Mouse (Mus musculus) limb, embryonic 15.5 days (tissue): Measurements from ENCODE around the gene Nup50. TPM values are rescaled to one million over a fixed set of nuclear protein-coding genes. Genes with fewer than 3 reads are reported as not detected.

ENCODE experiments used
- ATAC-seq: fragments of 200-750 bp; cut with Nextera tagmentation; 2 replicates; pipeline ENCODE4 v1.8.0; 2017; ENCODE audit warnings: low read depth, moderate TSS enrichment; ENCODE audit not compliant: insufficient number of reproducible peaks, low FRiP score, low TSS enrichment
- H3K27ac ChIP-seq: fragments of 300-500 bp; sonication (generic); 2 replicates; pipeline ENCODE4 v1.5.1; 2015; ENCODE audit warnings: moderate library complexity, mild to moderate bottlenecking, inconsistent platforms
- H3K27me3 ChIP-seq: fragments of 300-500 bp; sonication (generic); 2 replicates; pipeline ENCODE4 v1.6.1; 2015; ENCODE audit warnings: inconsistent platforms
- H3K36me3 ChIP-seq: fragments of 300-500 bp; sonication (generic); 2 replicates; pipeline ENCODE4 v1.6.1; 2015; ENCODE audit warnings: inconsistent platforms
- H3K4me1 ChIP-seq: fragments of 300-500 bp; sonication (generic); 2 replicates; pipeline ENCODE4 v1.6.1; 2015; ENCODE audit warnings: inconsistent platforms
- H3K4me2 ChIP-seq: fragments of 300-500 bp; sonication (generic); 2 replicates; pipeline ENCODE4 v1.6.1; 2015; ENCODE audit warnings: mild to moderate bottlenecking, inconsistent platforms
- H3K4me3 ChIP-seq: fragments of 300-500 bp; sonication (generic); 2 replicates; pipeline ENCODE4 v1.5.1; 2015; ENCODE audit warnings: mild to moderate bottlenecking, inconsistent platforms
- H3K9ac ChIP-seq: fragments of 300-500 bp; sonication (generic); 2 replicates; pipeline ENCODE4 v1.6.1; 2015; ENCODE audit warnings: inconsistent platforms
- H3K9me3 ChIP-seq: fragments of 300-500 bp; sonication (generic); 2 replicates; pipeline ENCODE4 v1.6.1; 2016; ENCODE audit warnings: inconsistent platforms
- WGBS: fragments of 180-500 bp; shearing (Covaris S2); methylation state at CpG from one replicate; pipeline ENCODE4 v1.1.7; 2015; 5-methylcytosine and 5-hydroxymethylcytosine counted together
- polyA plus RNA-seq: library from polyadenylated mRNA; unstranded; fragments of >200 nt; fragmentation: Nextera tagmentation; extraction: Ambion mirVana; gene quantifications from 2 replicates; pipeline ENCODE4 v1.2.1, GENCODE M21; 2015

The Nup50 gene
- polyA plus RNA-seq, 1 experiment from 2014 or later: 29.2 TPM

- Histone ChIP-seq H3K4me3 (no peak overlapping the region), H3K4me1 (no peaks in the 10 kb centered on the region), H3K9me3 (no peaks in the 10 kb centered on the region), H3K27me3 (no peaks in the 10 kb centered on the region), H3K36me3 (peaks cover 31% of the 10 kb centered on the region), H3K27ac (no peak overlapping the region), H3K9ac (no peak overlapping the region), H3K4me2 (no peak overlapping the region)
- ATAC-seq: no peak
- 92% methylated on average over 3 of the region's 3 CpGs for WGBS
Measured at GRCm38 (mm10) chr15:84958331-84958730, 35.1 kb downstream of the Nup50 start.

- no peak overlapping the region for H3K27ac ChIP-seq
- no peak overlapping the region for H3K4me3 ChIP-seq
- H3K36me3 ChIP-seq: peaks cover 17% of the 10 kb centered on the region
- H3K9me3 ChIP-seq: no peaks in the 10 kb centered on the region
- no peak for ATAC-seq
- H3K27me3 ChIP-seq: no peaks in the 10 kb centered on the region
- WGBS: 78% methylated on average over 6 of the region's 6 CpGs
- H3K9ac ChIP-seq: no peak overlapping the region
- H3K4me1 ChIP-seq: no peaks in the 10 kb centered on the region
- H3K4me2 ChIP-seq: no peak overlapping the region
Measured at GRCm38 (mm10) chr15:84959891-84960290, 36.7 kb downstream of the Nup50 start.

GRCm38 (mm10) chr15:84960692-84961091, 37.5 kb downstream of the Nup50 start:
- 31% methylated on average over 8 of the region's 8 CpGs for WGBS

GRCm38 (mm10) chr15:84962518-84962917, 39.3 kb downstream of the Nup50 start:
- no peak for ATAC-seq

More at GRCm38 (mm10) chr15:84960692-84961091, 37.5 kb downstream of the Nup50 start:
- Histone ChIP-seq H3K27ac (no peak overlapping the region; the same call in 1 of the 2 replicates), H3K9ac (no peak overlapping the region), H3K4me1 (no peaks in the 10 kb centered on the region), H3K27me3 (no peaks in the 10 kb centered on the region), H3K9me3 (no peaks in the 10 kb centered on the region), H3K36me3 (peaks cover 9% of the 10 kb centered on the region), H3K4me3 (no peak overlapping the region), H3K4me2 (no peak overlapping the region)
- ATAC-seq: no peak

GRCm38 (mm10) chr15:84964771-84965170, 41.6 kb downstream of the Nup50 start:
- WGBS: 66% methylated on average over 5 of the region's 5 CpGs
- H3K4me2 ChIP-seq: no peak overlapping the region

More at GRCm38 (mm10) chr15:84962518-84962917, 39.3 kb downstream of the Nup50 start:
- Histone ChIP-seq H3K36me3 (peaks cover 5% of the 10 kb centered on the region), H3K4me3 (no peak overlapping the region), H3K9me3 (no peaks in the 10 kb centered on the region), H3K9ac (no peak overlapping the region), H3K4me2 (no peak overlapping the region), H3K4me1 (no peaks in the 10 kb centered on the region), H3K27me3 (no peaks in the 10 kb centered on the region), H3K27ac (no peak overlapping the region)
- 78% methylated on average over 2 of the region's 2 CpGs for WGBS

GRCm38 (mm10) chr15:84965575-84966360, 42.6 kb downstream of the Nup50 start:
- H3K4me3 ChIP-seq: no peak overlapping the region
- H3K4me1 ChIP-seq: no peaks in the 10 kb centered on the region
- H3K9me3 ChIP-seq: no peaks in the 10 kb centered on the region
- no peak overlapping the region for H3K9ac ChIP-seq
- peaks cover 4% of the 10 kb centered on the region; the same call in 1 of the 2 replicates for H3K36me3 ChIP-seq
- no peak overlapping the region for H3K4me2 ChIP-seq
- H3K27me3 ChIP-seq: no peaks in the 10 kb centered on the region
- H3K27ac ChIP-seq: no peak overlapping the region
- ATAC-seq: no peak
- WGBS: 59% methylated on average over 7 of the region's 7 CpGs

More at GRCm38 (mm10) chr15:84964771-84965170, 41.6 kb downstream of the Nup50 start:
- no peak overlapping the region for H3K4me3 ChIP-seq
- H3K9me3 ChIP-seq: no peaks in the 10 kb centered on the region
- no peak for ATAC-seq
- H3K36me3 ChIP-seq: no peaks in the 10 kb centered on the region
- no peak overlapping the region for H3K27ac ChIP-seq
- H3K9ac ChIP-seq: no peak overlapping the region
- no peaks in the 10 kb centered on the region for H3K27me3 ChIP-seq
- no peaks in the 10 kb centered on the region for H3K4me1 ChIP-seq

- ATAC-seq: no peak
- WGBS: 85% methylated on average over 4 of the region's 4 CpGs
- peaks cover 4% of the 10 kb centered on the region; the same call in 1 of the 2 replicates for H3K36me3 ChIP-seq
- H3K9ac ChIP-seq: no peak overlapping the region
- no peak overlapping the region for H3K27ac ChIP-seq
- no peaks in the 10 kb centered on the region for H3K9me3 ChIP-seq
- H3K27me3 ChIP-seq: no peaks in the 10 kb centered on the region
- no peaks in the 10 kb centered on the region for H3K4me1 ChIP-seq
- H3K4me3 ChIP-seq: no peak overlapping the region
- H3K4me2 ChIP-seq: no peak overlapping the region
Measured at GRCm38 (mm10) chr15:84968534-84968933, 45.3 kb downstream of the Nup50 start.

GRCm38 (mm10) chr15:84972860-84973543, 49.8 kb downstream of the Nup50 start:
- Histone ChIP-seq H3K9me3 (no peaks in the 10 kb centered on the region), H3K4me3 (no peak overlapping the region), H3K36me3 (peaks cover 4% of the 10 kb centered on the region; the same call in 1 of the 2 replicates), H3K4me1 (no peaks in the 10 kb centered on the region; the same call in 1 of the 2 replicates), H3K27ac (no peak overlapping the region), H3K27me3 (no peaks in the 10 kb centered on the region), H3K4me2 (no peak overlapping the region), H3K9ac (no peak overlapping the region)
- WGBS: 80% methylated on average over 8 of the region's 8 CpGs
- ATAC-seq: no peak

- Histone ChIP-seq H3K4me3 (no peak overlapping the region), H3K9me3 (no peaks in the 10 kb centered on the region), H3K36me3 (peaks cover 4% of the 10 kb centered on the region; the same call in 1 of the 2 replicates), H3K27ac (no peak overlapping the region), H3K4me2 (no peak overlapping the region), H3K4me1 (no peaks in the 10 kb centered on the region; the same call in 1 of the 2 replicates), H3K27me3 (no peaks in the 10 kb centered on the region), H3K9ac (no peak overlapping the region)
- WGBS: 75% methylated on average over 3 of the region's 3 CpGs
- ATAC-seq: no peak
Measured at GRCm38 (mm10) chr15:84973544-84973871, 50.3 kb downstream of the Nup50 start.

GRCm38 (mm10) chr15:84975729-84976128, 52.5 kb downstream of the Nup50 start:
- Histone ChIP-seq H3K27me3 (no peaks in the 10 kb centered on the region), H3K36me3 (no peaks in the 10 kb centered on the region; the same call in 1 of the 2 replicates), H3K4me3 (no peak overlapping the region), H3K4me1 (no peaks in the 10 kb centered on the region; the same call in 1 of the 2 replicates), H3K27ac (no peak overlapping the region), H3K9ac (no peak overlapping the region), H3K9me3 (no peaks in the 10 kb centered on the region), H3K4me2 (no peak overlapping the region)
- ATAC-seq: no peak
- 31% methylated on average over 4 of the region's 4 CpGs for WGBS

GRCm38 (mm10) chr15:84981609-84982313, 58.5 kb downstream of the Nup50 start:
- no peak overlapping the region for H3K9ac ChIP-seq
- WGBS: 86% methylated on average over 9 of the region's 9 CpGs
- no peaks in the 10 kb centered on the region for H3K9me3 ChIP-seq
- H3K36me3 ChIP-seq: no peaks in the 10 kb centered on the region; the same call in 1 of the 2 replicates
- H3K4me1 ChIP-seq: peaks cover 31% of the 10 kb centered on the region
- H3K4me3 ChIP-seq: no peak overlapping the region
- no peak overlapping the region for H3K4me2 ChIP-seq
- no peaks in the 10 kb centered on the region for H3K27me3 ChIP-seq
- H3K27ac ChIP-seq: no peak overlapping the region
- no peak for ATAC-seq
